Mouse (Mus musculus): ENCODE data around the gene Zmym2.

DNA sequence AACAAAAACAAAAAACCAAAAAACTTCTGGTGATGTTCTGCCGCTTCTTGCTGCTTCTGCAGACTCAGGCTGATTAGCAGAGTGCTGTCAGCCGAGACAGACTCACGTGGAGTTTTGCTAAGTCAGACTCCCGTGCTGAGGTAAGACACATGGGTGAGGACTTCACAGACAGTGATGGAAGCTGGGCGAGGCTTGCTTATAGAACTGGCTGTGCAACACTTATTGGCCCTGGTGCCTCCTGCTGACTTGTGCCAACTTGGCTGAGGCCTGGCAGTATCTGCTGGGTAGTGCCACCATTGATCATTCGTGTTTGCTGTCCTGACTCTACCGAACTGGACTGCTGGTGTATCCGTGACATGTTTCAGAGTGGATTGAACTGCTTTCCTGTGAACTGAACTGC lies 22.4 kb upstream of the Zmym2 start:
- TF ChIP-seq CTCF (IDR thresholded peaks at IDR 0.05) (no peak), POLR2A (IDR thresholded peaks at IDR 0.05; ENCODE audit: insufficient read depth, low read depth, low read length) (no peak), EP300 (IDR thresholded peaks at IDR 0.05; ENCODE audit: insufficient read depth, low read depth, low read length) (no peak)

Measured in heart, adult 2 months (tissue).